Mouse (Mus musculus): ENCODE measurements around the gene Greb1. TPM values are rescaled to one million over a fixed set of nuclear protein-coding genes. Genes with fewer than 3 reads are reported as not detected.

The Greb1 gene
- not detected in 2 replicates for polyA plus RNA-seq (2011; ENCODE audit: insufficient read depth, insufficient read length, low replicate concordance, missing spikeins)

DNA sequence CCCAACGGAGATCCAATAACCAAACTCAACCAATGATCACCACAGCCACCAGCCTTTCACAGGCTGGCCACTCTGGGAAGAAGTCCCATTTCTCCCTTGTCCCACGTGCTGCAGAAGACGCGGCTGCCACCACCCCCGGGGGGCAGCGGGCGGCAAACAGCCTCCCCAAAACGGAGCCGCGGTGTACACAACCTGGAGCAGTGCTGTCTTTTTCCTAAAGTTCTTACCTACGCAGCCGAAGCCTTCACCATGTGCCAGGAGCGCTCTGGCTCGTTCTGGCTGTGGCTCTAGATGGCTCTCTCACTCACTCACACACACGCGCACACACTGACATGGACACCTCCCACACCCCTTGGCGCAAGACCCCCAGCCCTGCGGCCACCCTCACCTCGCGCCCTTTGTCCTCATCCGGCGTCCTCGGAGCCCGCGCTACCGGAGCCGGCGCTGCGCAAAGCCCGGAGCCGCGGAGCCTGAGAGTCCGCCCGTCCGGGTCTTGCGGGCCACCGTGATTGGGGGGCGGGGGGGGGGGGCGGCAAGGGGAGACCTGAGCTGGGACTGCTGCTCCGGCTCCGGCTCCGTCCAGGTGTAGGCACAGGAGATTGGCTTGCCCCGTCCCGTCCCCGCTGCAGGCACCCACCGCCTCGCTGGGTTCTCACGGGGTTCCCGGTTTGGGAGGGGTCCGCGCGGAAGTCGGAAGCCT lies at the start of gene Greb1:
Greb1 (minus strand) TSS at position 628 of the 700 bp plus-strand sequence.
- Histone ChIP-seq H3K27ac (ENCODE audit: control insufficient read depth, insufficient read depth, low read depth, low read length, poor library complexity) (no peak within 1 kb of the TSS; the same call in 1 of the 2 replicates), H3K4me3 (replicated peaks; ENCODE audit: control insufficient read depth, low read depth, low read length) (no peak within 1 kb of the TSS), H3K4me1 (ENCODE audit: control insufficient read depth, insufficient read depth, low read length) (no peaks in the 10 kb centered on the region)
- WGBS = 1% methylated on average over 52 of the region's 53 CpGs
- TF ChIP-seq POLR2A (IDR thresholded peaks at IDR 0.05; ENCODE audit: borderline replicate concordance, control insufficient read depth, low read depth, low read length) = no peak
- TF ChIP-seq CTCF (IDR thresholded peaks at IDR 0.05; ENCODE audit: control insufficient read depth, insufficient read depth, low read length) = no peak

DNA sequence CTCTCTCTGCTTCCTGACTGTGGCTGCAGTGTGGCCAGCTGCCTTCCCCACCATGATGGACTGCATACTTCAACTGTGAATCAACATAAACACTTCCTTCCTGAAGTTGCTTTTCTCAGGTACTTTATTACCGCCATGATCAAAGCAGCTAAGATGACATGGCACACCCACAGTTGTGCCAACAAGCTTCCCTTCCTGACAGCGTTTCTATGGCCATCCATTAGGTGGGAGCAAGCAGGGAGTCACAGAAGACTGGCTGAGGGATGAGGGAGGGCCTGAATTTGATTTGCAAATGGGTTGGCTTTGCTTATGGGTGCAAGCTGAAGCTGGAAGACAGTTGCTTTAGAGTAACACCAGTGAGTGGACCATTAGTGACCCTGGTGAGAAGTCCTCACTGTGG lies 49.1 kb upstream of the Greb1 start:
- no peaks in the 10 kb centered on the region; the same call in 1 of the 2 replicates for H3K4me1 ChIP-seq (ENCODE audit: control insufficient read depth, insufficient read depth, low read length)
- no peak for TF ChIP-seq POLR2A (IDR thresholded peaks at IDR 0.05; ENCODE audit: borderline replicate concordance, control insufficient read depth, low read depth, low read length)
- TF ChIP-seq CTCF (IDR thresholded peaks at IDR 0.05; ENCODE audit: control insufficient read depth, insufficient read depth, low read length) = no peak
- H3K4me3 ChIP-seq (replicated peaks; ENCODE audit: control insufficient read depth, low read depth, low read length) = no peak overlapping the region
- WGBS = 32% methylated on average over 2 of the region's 2 CpGs
- no peak overlapping the region for H3K27ac ChIP-seq (ENCODE audit: control insufficient read depth, insufficient read depth, low read depth, low read length, poor library complexity)

DNA sequence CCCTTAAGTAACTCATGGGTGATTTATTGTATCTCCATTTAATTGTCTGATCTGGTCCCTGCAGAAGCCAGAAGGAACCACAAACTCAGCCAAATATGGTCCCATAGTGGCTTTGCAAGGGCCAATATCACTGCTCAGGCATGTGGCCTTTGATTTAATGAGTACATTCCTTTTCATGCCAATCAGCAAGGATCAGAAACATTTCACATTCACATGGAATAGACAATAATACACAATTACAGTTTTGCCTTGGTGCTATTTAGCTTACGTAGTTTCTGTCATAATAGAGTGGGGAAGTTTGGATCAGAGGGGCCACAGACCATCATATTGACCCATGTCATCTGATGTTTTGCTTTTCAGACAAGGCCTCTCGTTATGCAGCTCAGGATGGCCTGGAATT lies 47.8 kb upstream of the Greb1 start:
- H3K27ac ChIP-seq (ENCODE audit: control insufficient read depth, insufficient read depth, low read depth, low read length, poor library complexity) = no peak overlapping the region
- no peak overlapping the region for H3K4me3 ChIP-seq (replicated peaks; ENCODE audit: control insufficient read depth, low read depth, low read length)
- 76% methylated on average over 2 of the region's 2 CpGs for WGBS
- no peaks in the 10 kb centered on the region; the same call in 1 of the 2 replicates for H3K4me1 ChIP-seq (ENCODE audit: control insufficient read depth, insufficient read depth, low read length)
- no peak for TF ChIP-seq POLR2A (IDR thresholded peaks at IDR 0.05; ENCODE audit: borderline replicate concordance, control insufficient read depth, low read depth, low read length)
- TF ChIP-seq CTCF (IDR thresholded peaks at IDR 0.05; ENCODE audit: control insufficient read depth, insufficient read depth, low read length) = no peak

DNA sequence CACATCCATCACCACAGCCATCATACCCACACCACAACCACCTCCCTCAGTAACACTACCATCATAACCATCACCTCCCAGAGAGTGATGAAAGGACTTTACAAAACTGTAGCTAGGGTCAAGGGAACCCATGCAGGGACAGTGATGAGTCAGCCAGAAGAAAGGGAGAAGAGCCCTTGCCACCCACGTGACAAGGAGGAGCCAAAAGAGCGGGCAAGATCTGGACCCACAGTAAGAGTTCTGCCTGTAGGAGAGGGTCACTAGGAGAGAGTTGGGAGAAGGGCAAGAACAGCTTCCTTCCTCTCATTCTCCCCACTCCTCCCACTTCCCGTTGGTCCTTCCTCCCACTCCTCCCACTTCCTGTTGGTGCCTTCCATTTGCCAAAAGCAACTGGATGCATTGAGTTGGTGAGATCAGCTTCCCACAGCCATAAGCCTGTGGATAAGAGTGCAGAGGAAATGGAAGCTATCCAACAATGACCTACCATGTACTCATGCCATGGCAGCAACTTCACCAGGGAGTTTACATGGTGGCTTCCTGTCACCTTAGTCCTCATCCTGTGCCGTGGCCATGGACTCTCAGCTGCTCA lies 46.6 kb upstream of the Greb1 start:
- TF ChIP-seq CTCF (IDR thresholded peaks at IDR 0.05; ENCODE audit: control insufficient read depth, insufficient read depth, low read length) (no peak), POLR2A (IDR thresholded peaks at IDR 0.05; ENCODE audit: borderline replicate concordance, control insufficient read depth, low read depth, low read length) (no peak)

DNA sequence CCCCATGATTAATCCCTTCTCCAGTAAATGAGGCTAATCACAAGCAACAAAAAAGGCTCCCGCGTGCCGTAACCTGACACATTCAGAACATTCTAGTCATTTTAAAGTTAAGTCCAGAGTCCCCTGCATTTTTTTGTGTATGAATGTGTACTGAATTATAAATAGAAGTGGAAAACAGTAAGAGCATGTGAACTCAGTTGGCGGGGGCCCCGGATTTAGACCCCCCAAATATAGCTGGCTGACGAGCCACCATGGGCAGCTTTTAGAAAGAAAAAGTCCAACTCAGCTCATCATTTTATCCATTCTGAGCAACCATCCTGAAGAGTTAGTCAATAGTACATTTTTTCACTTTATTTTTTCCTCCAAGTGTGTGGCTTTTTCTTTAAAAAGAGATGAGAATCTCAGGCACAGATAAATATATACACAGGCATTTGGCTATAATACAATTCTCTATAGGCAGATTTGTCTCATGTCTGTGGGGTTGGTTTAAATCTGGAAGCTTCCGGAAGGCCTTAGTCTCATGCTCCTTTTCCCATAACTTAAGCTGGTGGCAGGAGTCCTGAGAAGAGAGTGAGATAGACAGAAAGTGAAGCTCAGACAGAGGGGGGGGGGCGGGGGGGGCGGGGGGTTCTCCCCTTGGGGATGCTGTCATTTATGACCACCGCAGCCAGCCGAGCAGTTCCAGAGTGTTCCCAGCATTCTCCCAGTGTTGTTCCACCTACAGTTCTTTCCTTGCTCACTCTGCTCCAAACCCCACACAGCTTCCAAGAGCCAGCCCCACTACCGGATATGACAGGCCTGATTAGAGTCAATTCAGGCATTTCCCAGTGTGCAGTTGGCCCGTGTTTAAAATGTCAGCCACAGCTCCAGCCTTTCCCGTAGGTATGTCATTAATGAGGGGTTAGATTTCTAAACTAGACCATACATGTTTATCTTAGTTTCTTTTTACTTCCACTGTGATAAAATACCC lies 44.2 kb upstream of the Greb1 start:
- 76% methylated on average over 14 of the region's 14 CpGs for WGBS
- H3K4me1 ChIP-seq (ENCODE audit: control insufficient read depth, insufficient read depth, low read length) = no peaks in the 10 kb centered on the region; the same call in 1 of the 2 replicates
- no peak for TF ChIP-seq POLR2A (IDR thresholded peaks at IDR 0.05; ENCODE audit: borderline replicate concordance, control insufficient read depth, low read depth, low read length)
- TF ChIP-seq CTCF (IDR thresholded peaks at IDR 0.05; ENCODE audit: control insufficient read depth, insufficient read depth, low read length) = no peak
- no peak overlapping the region for H3K27ac ChIP-seq (ENCODE audit: control insufficient read depth, insufficient read depth, low read depth, low read length, poor library complexity)
- no peak overlapping the region for H3K4me3 ChIP-seq (replicated peaks; ENCODE audit: control insufficient read depth, low read depth, low read length)

More for the DNA sequence above, 46.6 kb upstream of the Greb1 start:
- 49% methylated on average over 4 of the region's 4 CpGs for WGBS
- Histone ChIP-seq H3K27ac (ENCODE audit: control insufficient read depth, insufficient read depth, low read depth, low read length, poor library complexity) (no peak overlapping the region), H3K4me3 (replicated peaks; ENCODE audit: control insufficient read depth, low read depth, low read length) (no peak overlapping the region), H3K4me1 (ENCODE audit: control insufficient read depth, insufficient read depth, low read length) (no peaks in the 10 kb centered on the region; the same call in 1 of the 2 replicates)

DNA sequence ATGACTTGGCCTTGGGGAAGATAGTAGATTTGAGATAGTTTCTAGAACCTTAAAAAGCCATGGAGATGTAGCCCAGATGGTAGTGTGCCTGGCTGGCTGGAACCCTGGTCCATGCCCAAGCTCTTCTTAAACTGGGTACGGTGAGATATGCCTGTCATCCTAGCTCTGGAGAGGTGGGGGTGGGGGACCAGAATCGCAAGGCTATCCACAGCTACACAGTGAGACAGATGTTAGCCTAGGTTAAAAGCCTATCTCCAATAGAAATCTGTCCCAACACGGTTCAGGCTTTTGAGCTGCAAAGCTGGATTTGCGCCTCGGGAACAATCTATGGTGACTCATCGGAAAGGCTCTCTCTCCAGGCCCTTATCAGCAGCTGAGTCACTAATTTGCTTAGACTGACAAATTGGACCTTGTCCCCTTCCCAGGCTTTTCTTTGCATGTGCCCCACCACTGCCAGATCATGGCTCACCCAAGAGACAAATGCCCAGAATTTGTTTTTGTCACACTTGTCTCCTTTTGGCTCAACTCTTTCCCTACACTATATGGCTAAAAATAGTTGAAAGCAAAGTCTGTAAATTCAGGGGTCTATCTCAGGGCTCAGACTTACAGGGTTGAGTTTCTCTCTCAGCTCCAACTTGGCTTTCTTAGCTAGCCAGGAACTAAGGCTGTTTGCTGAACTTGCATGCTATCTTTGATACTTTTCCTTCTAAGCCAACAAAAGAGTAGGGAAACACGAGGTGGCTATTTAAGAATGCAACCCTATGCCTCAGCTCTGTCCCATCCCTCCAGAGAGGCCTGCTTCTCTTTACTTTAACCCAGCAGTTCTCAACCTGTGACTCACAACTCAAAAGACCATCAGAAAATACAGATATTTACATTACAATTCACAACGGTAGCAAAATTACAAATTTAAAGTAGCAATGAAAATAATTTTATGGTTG lies 40.4 kb upstream of the Greb1 start:
- no peak for TF ChIP-seq CTCF (IDR thresholded peaks at IDR 0.05; ENCODE audit: control insufficient read depth, insufficient read depth, low read length)
- no peak for TF ChIP-seq POLR2A (IDR thresholded peaks at IDR 0.05; ENCODE audit: borderline replicate concordance, control insufficient read depth, low read depth, low read length)
- no peaks in the 10 kb centered on the region for H3K4me1 ChIP-seq (ENCODE audit: control insufficient read depth, insufficient read depth, low read length)
- H3K27ac ChIP-seq (ENCODE audit: control insufficient read depth, insufficient read depth, low read depth, low read length, poor library complexity) = no peak overlapping the region
- H3K4me3 ChIP-seq (replicated peaks; ENCODE audit: control insufficient read depth, low read depth, low read length) = no peak overlapping the region
- 80% methylated on average over 8 of the region's 8 CpGs for WGBS

DNA sequence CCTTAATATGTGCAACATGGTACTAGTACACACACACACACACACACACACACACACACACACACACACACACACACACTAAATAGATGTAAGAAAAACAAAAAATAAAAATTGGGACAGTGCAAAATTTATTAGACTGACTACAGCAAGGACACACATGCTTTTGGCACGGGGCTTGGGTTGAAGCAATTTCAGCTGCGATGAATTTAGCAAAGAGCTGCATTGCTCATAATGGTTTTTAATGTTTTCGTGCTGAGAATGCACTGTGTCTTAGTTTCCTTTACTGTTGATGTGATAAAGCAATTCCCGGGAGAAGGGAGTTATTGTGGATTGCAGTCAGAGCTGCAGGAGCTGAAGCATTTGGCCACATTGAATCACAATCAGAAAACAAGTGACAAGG lies 37.1 kb upstream of the Greb1 start:
- Histone ChIP-seq H3K4me1 (ENCODE audit: control insufficient read depth, insufficient read depth, low read length) (no peaks in the 10 kb centered on the region), H3K4me3 (replicated peaks; ENCODE audit: control insufficient read depth, low read depth, low read length) (no peak overlapping the region), H3K27ac (ENCODE audit: control insufficient read depth, insufficient read depth, low read depth, low read length, poor library complexity) (no peak overlapping the region)
- TF ChIP-seq CTCF (IDR thresholded peaks at IDR 0.05; ENCODE audit: control insufficient read depth, insufficient read depth, low read length) (no peak), POLR2A (IDR thresholded peaks at IDR 0.05; ENCODE audit: borderline replicate concordance, control insufficient read depth, low read depth, low read length) (no peak)
- 88% methylated on average over 4 of the region's 4 CpGs for WGBS

Data from bone marrow, adult 2 months (tissue).